Comparison of ENCODE assay signal across 9 mouse cellular contexts in the genomic region with DNA sequence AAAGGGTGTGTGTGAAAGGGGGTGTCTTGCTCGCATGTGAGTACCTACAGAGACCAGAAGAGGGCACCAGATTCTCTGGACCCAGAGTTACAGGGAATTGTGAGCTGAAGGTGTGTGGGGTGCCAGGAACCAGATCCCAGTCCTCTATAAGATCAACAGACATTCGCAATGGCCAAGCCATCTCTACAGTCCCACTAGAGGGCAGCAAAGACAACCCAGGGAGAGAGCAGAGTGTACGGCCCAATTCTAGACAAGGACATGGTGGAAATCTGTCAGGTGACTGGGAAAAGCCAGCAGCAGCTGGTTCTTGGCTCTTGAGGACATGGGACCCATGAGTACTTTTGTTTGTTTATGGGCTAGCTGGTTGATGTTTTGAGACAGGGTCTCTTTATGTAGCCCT. TPM values are rescaled to one million over a fixed set of nuclear protein-coding genes. Genes with fewer than 3 reads are reported as not detected.
DNase-seq lines count a peak whose midpoint lies in the region; ATAC-seq and TF ChIP-seq lines count a peak whose summit lies in the region.
"Had no signal": no experiment of that assay in that cellular context is flagged by ENCODE, and none has a peak within 500 bp of the region (broad histone marks: within the 10 kb centered on the region; RNA-seq: fewer than 3 reads in every experiment).

No protein-coding gene starts in this region.

- H3K9ac ChIP-seq in embryonic facial prominence, embryonic 11.5 days (replicated peaks; ENCODE audit: low read length), result no peak overlapping the region

- ATAC-seq in embryonic facial prominence, embryonic 11.5 days (replicated peaks; ENCODE audit: insufficient number of reproducible peaks, low FRiP score, low TSS enrichment, low read depth), result no peak

- 44% methylated on average over 3 of the region's 3 CpGs for WGBS in embryonic facial prominence, embryonic 11.5 days
- WGBS in embryonic facial prominence, embryonic 10.5 days, result 66% methylated on average over 3 of the region's 3 CpGs
- 70% methylated on average over 3 of the region's 3 CpGs for WGBS in large intestine, adult 2 months

- no peak overlapping the region for H3K27ac ChIP-seq in embryonic facial prominence, embryonic 11.5 days (replicated peaks; ENCODE audit: low read depth, low read length)
- H3K27ac ChIP-seq in embryonic facial prominence, embryonic 10.5 days (replicated peaks), result no peak overlapping the region
- H3K27ac ChIP-seq in testis, adult 2 months (ENCODE audit: control insufficient read depth, insufficient read depth, low read depth, low read length), result no peak overlapping the region

- DNase-seq in embryonic facial prominence, embryonic 11.5 days (ENCODE audit: low spot score), result peak; percentile 39
- DNase-seq in embryonic facial prominence, embryonic 10.5 days (ENCODE audit: low spot score), result no peak
- no peak for DNase-seq in testis, postnatal 10 days (ENCODE audit: low spot score)
- peak; percentile 39 for DNase-seq in large intestine, adult 2 months (ENCODE audit: low read depth, low spot score)
- DNase-seq in splenic B cell, adult 2 months (ENCODE audit: low read depth, low spot score), result peak; percentile 75
- no peak for DNase-seq in Muller cell, postnatal 12 days (ENCODE audit: inconsistent ontology term)
- no peak for DNase-seq in layer of hippocampus, postnatal 10 days (ENCODE audit: low spot score in 2 of 2)

- H3K27me3 ChIP-seq in embryonic facial prominence, embryonic 11.5 days (ENCODE audit: control insufficient read depth, insufficient read depth, low read length), result no peaks in the 10 kb centered on the region
- H3K27me3 ChIP-seq in embryonic facial prominence, embryonic 10.5 days (replicated peaks; ENCODE audit: low read depth, poor library complexity, severe bottlenecking), result no peaks in the 10 kb centered on the region
- H3K27me3 ChIP-seq in testis, adult 2 months (ENCODE audit: control insufficient read depth, insufficient read depth, low read length), result no peaks in the 10 kb centered on the region
- H3K27me3 ChIP-seq in splenic B cell, adult 2 months (ENCODE audit: control insufficient read depth, insufficient read depth, low read length, poor library complexity, severe bottlenecking), result no peaks in the 10 kb centered on the region

- H3K4me1 ChIP-seq in embryonic facial prominence, embryonic 11.5 days (ENCODE audit: control insufficient read depth, insufficient read depth, low read length), result no peaks in the 10 kb centered on the region
- H3K4me1 ChIP-seq in embryonic facial prominence, embryonic 10.5 days, result no peaks in the 10 kb centered on the region
- no peaks in the 10 kb centered on the region for H3K4me1 ChIP-seq in testis, adult 2 months (ENCODE audit: control insufficient read depth, insufficient read depth, low read length)

- H3K4me2 ChIP-seq in embryonic facial prominence, embryonic 11.5 days (ENCODE audit: low read depth, low read length), result no peak overlapping the region

- H3K36me3 ChIP-seq in embryonic facial prominence, embryonic 11.5 days (replicated peaks; ENCODE audit: control insufficient read depth, insufficient read depth, low read depth, low read length), result no peaks in the 10 kb centered on the region
- peaks cover 7% of the 10 kb centered on the region; the same call in 1 of the 2 replicates for H3K36me3 ChIP-seq in embryonic facial prominence, embryonic 10.5 days (replicated peaks)
- no peaks in the 10 kb centered on the region for H3K36me3 ChIP-seq in testis, adult 2 months (ENCODE audit: control insufficient read depth, insufficient read depth, low read length)
- H3K36me3 ChIP-seq in splenic B cell, adult 2 months (ENCODE audit: control insufficient read depth, insufficient read depth, low read length, poor library complexity, severe bottlenecking), result no peaks in the 10 kb centered on the region; the same call in 1 of the 2 replicates

- TF ChIP-seq CTCF in testis, adult 2 months (IDR thresholded peaks at IDR 0.05; ENCODE audit: control insufficient read depth, insufficient read depth, insufficient replicate concordance, low read depth, low read length), result peak; percentile 40; the same call in 1 of the 2 replicates

- TF ChIP-seq POLR2A in testis, adult 2 months (IDR thresholded peaks at IDR 0.05; ENCODE audit: control insufficient read depth, low read depth, low read length), result no peak

- no peak overlapping the region for H3K4me3 ChIP-seq in embryonic facial prominence, embryonic 11.5 days (ENCODE audit: low read depth, low read length)
- no peak overlapping the region for H3K4me3 ChIP-seq in embryonic facial prominence, embryonic 10.5 days
- no peak overlapping the region for H3K4me3 ChIP-seq in testis, adult 2 months (ENCODE audit: control insufficient read depth, low read depth, low read length)

- H3K9me3 ChIP-seq in embryonic facial prominence, embryonic 11.5 days (replicated peaks; ENCODE audit: control insufficient read depth, low read length), result no peaks in the 10 kb centered on the region
- 0 out of 2 replicates have a peak, but pooled peaks cover 2% of the 10 kb centered on the region for H3K9me3 ChIP-seq in embryonic facial prominence, embryonic 10.5 days

RNA-seq across cellular contexts. Expression of a gene that starts 10.5 kb away (rescaled TPM):
- 13.6 and 15.8 TPM in 2 replicates for polyA plus RNA-seq in embryonic facial prominence, embryonic 11.5 days (2014; fragmentation: Nextera tagmentation; extraction: Ambion mirVana)
- 11.6 and 13.8 TPM in 2 replicates for polyA plus RNA-seq in embryonic facial prominence, embryonic 10.5 days (2016; fragmentation: Nextera tagmentation; extraction: Ambion mirVana)
- 3.3 TPM in 2 replicates for polyA plus RNA-seq in testis, adult 2 months (2012; rRNA removed)
- polyA plus RNA-seq in large intestine, adult 2 months (2012; rRNA removed), result 22.7 and 26.2 TPM in 2 replicates
- total RNA-seq in layer of hippocampus, postnatal 10 days (2021), result 10 to 100 TPM; 14.3 to 15.7 TPM

RNA-seq across cellular contexts. Expression of a gene that starts 20.1 kb away (rescaled TPM):
- 0.60 and 1.1 TPM in 2 replicates for polyA plus RNA-seq in embryonic facial prominence, embryonic 11.5 days (2014; fragmentation: Nextera tagmentation; extraction: Ambion mirVana)
- 1.1 TPM in 2 replicates for polyA plus RNA-seq in embryonic facial prominence, embryonic 10.5 days (2016; fragmentation: Nextera tagmentation; extraction: Ambion mirVana)
- polyA plus RNA-seq in testis, adult 2 months (2012; rRNA removed), result 1.1 and 1.2 TPM in 2 replicates
- 3.2 and 4.4 TPM in 2 replicates for polyA plus RNA-seq in large intestine, adult 2 months (2012; rRNA removed)
- 10 to 100 TPM in 1 of 2 experiments, 1 to 10 TPM in 1; 9.8 to 12.2 TPM for total RNA-seq in layer of hippocampus, postnatal 10 days (2021)

RNA-seq across cellular contexts. Expression of a gene that starts 20.2 kb away (rescaled TPM):
- not detected in 2 replicates for polyA plus RNA-seq in embryonic facial prominence, embryonic 11.5 days (2014; fragmentation: Nextera tagmentation; extraction: Ambion mirVana)
- polyA plus RNA-seq in embryonic facial prominence, embryonic 10.5 days (2016; fragmentation: Nextera tagmentation; extraction: Ambion mirVana), result not detected in 2 replicates
- polyA plus RNA-seq in testis, adult 2 months (2012; rRNA removed), result 83.8 and 97.1 TPM in 2 replicates
- 0.73 TPM in 1 of 2 replicates, not detected in the other for polyA plus RNA-seq in large intestine, adult 2 months (2012; rRNA removed)
- total RNA-seq in layer of hippocampus, postnatal 10 days (2021), result under 1 TPM in 1 of 2 experiments, not detected in 1; 0.76 TPM
- total RNA-seq: left cerebral cortex, postnatal 10 days had no signal

RNA-seq across cellular contexts. Expression of a gene that starts 23.3 kb away (rescaled TPM):
- 7.2 and 8.6 TPM in 2 replicates for polyA plus RNA-seq in embryonic facial prominence, embryonic 11.5 days (2014; fragmentation: Nextera tagmentation; extraction: Ambion mirVana)
- polyA plus RNA-seq in embryonic facial prominence, embryonic 10.5 days (2016; fragmentation: Nextera tagmentation; extraction: Ambion mirVana), result 25.2 and 26.0 TPM in 2 replicates
- polyA plus RNA-seq in testis, adult 2 months (2012; rRNA removed), result 4.5 and 5.9 TPM in 2 replicates
- 9.2 and 9.5 TPM in 2 replicates for polyA plus RNA-seq in large intestine, adult 2 months (2012; rRNA removed)
- 10 to 100 TPM in 1 of 2 experiments, 1 to 10 TPM in 1; 8.8 to 10.5 TPM for total RNA-seq in layer of hippocampus, postnatal 10 days (2021)

RNA-seq across cellular contexts. Expression of a gene that starts 34.3 kb away (rescaled TPM):
- 1.7 and 2.2 TPM in 2 replicates for polyA plus RNA-seq in embryonic facial prominence, embryonic 11.5 days (2014; fragmentation: Nextera tagmentation; extraction: Ambion mirVana)
- polyA plus RNA-seq in embryonic facial prominence, embryonic 10.5 days (2016; fragmentation: Nextera tagmentation; extraction: Ambion mirVana), result 3.2 and 3.6 TPM in 2 replicates
- polyA plus RNA-seq in testis, adult 2 months (2012; rRNA removed), result 62.9 and 65.1 TPM in 2 replicates
- polyA plus RNA-seq in large intestine, adult 2 months (2012; rRNA removed), result 0.64 and 0.83 TPM in 2 replicates
- total RNA-seq in layer of hippocampus, postnatal 10 days (2021), result 10 to 100 TPM; 29.8 to 33.0 TPM

Comparison
In these comparisons a context has a peak if more than half of its experiments do, and no peak if none do; other contexts are left out.
1. DNase-seq: peak in embryonic facial prominence, embryonic 11.5 days (single experiment), large intestine, adult 2 months (single experiment) and splenic B cell, adult 2 months (single experiment); none in embryonic facial prominence, embryonic 10.5 days (single experiment), testis, postnatal 10 days (single experiment), Muller cell, postnatal 12 days (single experiment) and layer of hippocampus, postnatal 10 days (0 of 2).
2. RNA of a gene that starts 20.2 kb away (polyA plus RNA-seq): 83.8 to 97.1 TPM in testis, adult 2 months; not detected in embryonic facial prominence, embryonic 11.5 days, 0.73 TPM in large intestine, adult 2 months and not detected in embryonic facial prominence, embryonic 10.5 days; every median in the first group is over 10 times any median in the second.